Comparison of ENCODE assay signal across 9 mouse cellular contexts in genomic region chr8:54163505-54163904, GRCm38 (mm10).
A peak's percentile ranks its signal among the peaks of the same experiment; 100 is the strongest.
DNase-seq lines count a peak whose midpoint lies in the region; ATAC-seq lines count a peak whose summit lies in the region.
"Had no signal": no experiment of that assay in that cellular context is flagged by ENCODE, and none has a peak within 500 bp of the region (broad histone marks: within the 10 kb centered on the region; RNA-seq: fewer than 3 reads in every experiment).

No protein-coding gene starts in this region.

- no peaks in the 10 kb centered on the region for H3K9me3 ChIP-seq in heart, embryonic 10.5 days
- no peaks in the 10 kb centered on the region for H3K9me3 ChIP-seq in hindbrain, embryonic 11.5 days (ENCODE audit: control insufficient read depth, low read length)

- DNase-seq in heart, embryonic 10.5 days (ENCODE audit: low spot score), result peak; percentile 76
- no peak for DNase-seq in heart, postnatal 25 days (ENCODE audit: low spot score)
- peak; percentile 55 for DNase-seq in embryo, embryonic 11.5 days (ENCODE audit: low read depth, low spot score)
- peak; percentile 65 for DNase-seq in hindbrain, embryonic 11.5 days (ENCODE audit: low spot score)
- peak; percentile 36 for DNase-seq in neural tube, embryonic 10.5 days (ENCODE audit: extremely low spot score, low spot score)
- no peak for DNase-seq in gastrocnemius, postnatal 25 days
- no peak for DNase-seq in cerebellum, postnatal 25 days
- no peak for DNase-seq in kidney, postnatal 4 days
- DNase-seq: gastrocnemius, postnatal 14 days had no signal

- no peaks in the 10 kb centered on the region for H3K4me1 ChIP-seq in heart, embryonic 10.5 days
- H3K4me1 ChIP-seq in hindbrain, embryonic 11.5 days (replicated peaks; ENCODE audit: control insufficient read depth, insufficient read depth, low read length), result no peaks in the 10 kb centered on the region

- H3K27me3 ChIP-seq in heart, embryonic 10.5 days (ENCODE audit: insufficient read depth, poor library complexity, severe bottlenecking), result no peaks in the 10 kb centered on the region
- no peaks in the 10 kb centered on the region for H3K27me3 ChIP-seq in hindbrain, embryonic 11.5 days (ENCODE audit: control insufficient read depth, insufficient read depth, low read length)

- no peak overlapping the region for H3K9ac ChIP-seq in hindbrain, embryonic 11.5 days (ENCODE audit: low read depth, low read length)

- WGBS in heart, embryonic 10.5 days, result 24% methylated on average over 5 of the region's 5 CpGs
- WGBS in hindbrain, embryonic 11.5 days, result 26% methylated on average over 5 of the region's 5 CpGs

- peak; percentile 79 for ATAC-seq in hindbrain, embryonic 11.5 days (ENCODE audit: low FRiP score)

- H3K27ac ChIP-seq in heart, embryonic 10.5 days, result no peak overlapping the region
- no peak overlapping the region for H3K27ac ChIP-seq in hindbrain, embryonic 11.5 days (ENCODE audit: low read depth, low read length)

- H3K4me3 ChIP-seq in heart, embryonic 10.5 days, result no peak overlapping the region
- no peak overlapping the region for H3K4me3 ChIP-seq in hindbrain, embryonic 11.5 days (ENCODE audit: low read depth, low read length)

- no peak overlapping the region for H3K4me2 ChIP-seq in hindbrain, embryonic 11.5 days (replicated peaks; ENCODE audit: low read depth, low read length)

- intact Hi-C loops in heart, postnatal 25 days (cut with DNase I), result no loop called here

- no peaks in the 10 kb centered on the region for H3K36me3 ChIP-seq in heart, embryonic 10.5 days
- H3K36me3 ChIP-seq in hindbrain, embryonic 11.5 days (ENCODE audit: control insufficient read depth, insufficient read depth, low read length), result no peaks in the 10 kb centered on the region

Comparison
In these comparisons a context has a peak if more than half of its experiments do, and no peak if none do; other contexts are left out.
1. DNase-seq: peak in heart, embryonic 10.5 days (single experiment), embryo, embryonic 11.5 days (single experiment), hindbrain, embryonic 11.5 days (single experiment) and neural tube, embryonic 10.5 days (single experiment); none in heart, postnatal 25 days (single experiment), gastrocnemius, postnatal 25 days (single experiment), cerebellum, postnatal 25 days (0 of 2) and kidney, postnatal 4 days (0 of 2).